Mouse (Mus musculus) cerebellum, adult 2 months (tissue): ENCODE data around the gene E030018B13Rik.

Source experiments
- CTCF ChIP-seq: fragments of 200-500 bp; IDR thresholded peaks from 2 replicates; pipeline ENCODE4 v1.5.1; 2011; ENCODE audit warnings: low read depth, mild to moderate bottlenecking, control low read depth, low read length, moderate library complexity, borderline replicate concordance; ENCODE audit not compliant: insufficient read depth
- POLR2A ChIP-seq: fragments of 200-500 bp; IDR thresholded peaks from 2 replicates; pipeline ENCODE4 v1.6.1; 2011; ENCODE audit warnings: low read length, control low read depth, borderline replicate concordance; ENCODE audit not compliant: insufficient read depth

DNA sequence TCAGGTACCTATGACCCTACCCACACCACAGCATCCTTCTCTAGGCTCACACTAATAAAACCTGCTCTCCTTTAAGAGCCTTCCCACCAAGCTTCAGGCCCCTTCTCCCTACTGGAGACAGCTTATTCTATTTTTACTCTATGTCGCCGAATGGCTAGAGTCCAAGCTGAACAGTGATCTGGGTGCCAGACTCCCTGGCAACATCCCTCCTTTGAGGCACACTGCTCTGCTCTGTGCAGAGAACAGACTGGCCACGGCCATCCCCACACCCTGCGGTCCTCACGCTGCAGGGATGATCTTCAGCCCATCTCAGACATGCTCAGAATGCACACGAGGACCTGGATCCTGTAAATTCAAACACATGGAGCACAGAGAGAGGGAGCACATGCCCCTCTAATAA, 37.1 kb upstream of the E030018B13Rik start:
- TF ChIP-seq CTCF (no peak), POLR2A (no peak)
